Mouse (Mus musculus) heart, embryonic 14.5 days (tissue): ENCODE results near the gene Phrf1. TPM values are rescaled to one million over a fixed set of nuclear protein-coding genes. Genes with fewer than 3 reads are reported as not detected.
"Not testable (repeated sequence)": the region's sequence is repeated elsewhere in the genome, so short reads cannot be mapped to it uniquely, and the experiment has no call there.

ENCODE experiments used
- ATAC-seq: fragments of 200-750 bp; cut with Nextera tagmentation; 2 replicates; pipeline ENCODE4 v1.8.0; 2017; ENCODE audit warnings: low read depth, moderate TSS enrichment; ENCODE audit not compliant: insufficient number of reproducible peaks, insufficient read depth, low FRiP score
- H3K27ac ChIP-seq, 2 experiments: fragments of 200-500 bp in 1 of 2; fragments of 300-500 bp in 1 of 2; sonication (generic) in 1 of 2; replicated peaks in 1 of 2; 2 replicates each; pipeline ENCODE4 v1.5.1; 2012 to 2014; ENCODE audit warnings: low read depth in 2 of 2, low read length in 2 of 2, control low read depth in 1 of 2, mild to moderate bottlenecking in 1 of 2, mixed read lengths in 1 of 2; ENCODE audit not compliant: control insufficient read depth in 1 of 2, insufficient read depth in 1 of 2
- H3K27me3 ChIP-seq: fragments of 300-500 bp; sonication (generic); 2 replicates; pipeline ENCODE4 v1.6.1; 2014; ENCODE audit warnings: mild to moderate bottlenecking, low read length, control low read depth; ENCODE audit not compliant: control insufficient read depth, insufficient read depth
- H3K36me3 ChIP-seq: fragments of 300-500 bp; sonication (generic); 2 replicates; pipeline ENCODE4 v1.6.1; 2014; ENCODE audit warnings: mild to moderate bottlenecking, control low read depth, low read length, mixed read lengths; ENCODE audit not compliant: control insufficient read depth, insufficient read depth
- H3K4me1 ChIP-seq, 2 experiments: fragments of 200-500 bp in 1 of 2; fragments of 300-500 bp in 1 of 2; sonication (generic) in 1 of 2; 2 replicates each; pipeline ENCODE4 v1.6.1; 2012 to 2014; ENCODE audit warnings: low read length in 2 of 2, control low read depth in 1 of 2, mixed read lengths in 1 of 2; ENCODE audit not compliant: control insufficient read depth in 2 of 2, insufficient read depth in 2 of 2
- H3K4me2 ChIP-seq: fragments of 300-500 bp; sonication (generic); 2 replicates; pipeline ENCODE4 v1.6.1; 2014; ENCODE audit warnings: mild to moderate bottlenecking, low read length
- H3K4me3 ChIP-seq, 2 experiments: fragments of 200-500 bp in 1 of 2; fragments of 300-500 bp in 1 of 2; sonication (generic) in 1 of 2; 2 replicates each; pipeline ENCODE4 v1.5.1; 2012 to 2014; ENCODE audit warnings: low read length in 2 of 2, mild to moderate bottlenecking in 2 of 2, control low read depth in 1 of 2, low read depth in 1 of 2, moderate library complexity in 1 of 2; ENCODE audit not compliant: control insufficient read depth in 1 of 2, insufficient read depth in 1 of 2
- H3K9ac ChIP-seq: fragments of 300-500 bp; sonication (generic); 2 replicates; pipeline ENCODE4 v1.6.1; 2014; ENCODE audit warnings: mild to moderate bottlenecking, low read length
- H3K9me3 ChIP-seq: fragments of 300-500 bp; sonication (generic); 2 replicates; pipeline ENCODE4 v1.6.1; 2016; ENCODE audit warnings: low read length, control low read depth; ENCODE audit not compliant: control insufficient read depth
- WGBS: fragments of 180-500 bp; shearing (Covaris S2); extraction: QIAGEN DNeasy Blood & Tissue Kit; methylation state at CpG from one replicate; pipeline ENCODE4 v1.1.7; 2014; 5-methylcytosine and 5-hydroxymethylcytosine counted together
- polyA plus RNA-seq: library from polyadenylated mRNA; unstranded; fragments of >200 nt; fragmentation: Nextera tagmentation; extraction: Ambion mirVana; gene quantifications from 2 replicates; pipeline ENCODE4 v1.2.1, GENCODE M21; 2014

Gene Phrf1
- polyA plus RNA-seq, 1 experiment from 2014 or later, result 41.3 TPM

DNA sequence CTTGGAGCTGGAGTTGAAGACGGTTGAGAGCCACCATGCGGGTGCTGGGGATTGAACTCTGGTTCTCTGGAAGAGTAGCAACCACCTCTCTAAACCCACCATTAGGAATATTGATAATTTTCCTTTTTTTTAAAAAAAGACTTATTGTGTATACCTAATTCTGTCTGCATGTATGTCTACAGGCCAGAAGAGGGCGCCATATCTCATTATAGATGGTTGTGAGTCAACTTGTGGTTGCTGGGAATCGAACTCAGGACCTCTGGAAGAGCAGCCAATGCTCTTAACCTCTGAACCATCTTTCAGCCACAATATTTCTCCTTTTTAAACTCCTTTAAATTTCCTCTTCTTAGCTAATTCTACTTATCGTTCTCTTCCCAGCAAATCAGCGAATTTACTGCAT, 2.0 kb upstream of the Phrf1 start:
- WGBS, result 81% methylated on average over 6 of the region's 6 CpGs
- no peak overlapping the region for H3K4me2 ChIP-seq
- H3K27ac ChIP-seq, result no peak overlapping the region
- ATAC-seq, result no peak
- H3K4me1 ChIP-seq, result peaks cover 17 to 26% of the 10 kb centered on the region in 2 experiments
- H3K4me3 ChIP-seq, result no peak overlapping the region
- no peak overlapping the region for H3K9ac ChIP-seq
- H3K9me3 ChIP-seq, result no peaks in the 10 kb centered on the region
- peaks cover 12% of the 10 kb centered on the region for H3K36me3 ChIP-seq
- no peaks in the 10 kb centered on the region for H3K27me3 ChIP-seq

DNA sequence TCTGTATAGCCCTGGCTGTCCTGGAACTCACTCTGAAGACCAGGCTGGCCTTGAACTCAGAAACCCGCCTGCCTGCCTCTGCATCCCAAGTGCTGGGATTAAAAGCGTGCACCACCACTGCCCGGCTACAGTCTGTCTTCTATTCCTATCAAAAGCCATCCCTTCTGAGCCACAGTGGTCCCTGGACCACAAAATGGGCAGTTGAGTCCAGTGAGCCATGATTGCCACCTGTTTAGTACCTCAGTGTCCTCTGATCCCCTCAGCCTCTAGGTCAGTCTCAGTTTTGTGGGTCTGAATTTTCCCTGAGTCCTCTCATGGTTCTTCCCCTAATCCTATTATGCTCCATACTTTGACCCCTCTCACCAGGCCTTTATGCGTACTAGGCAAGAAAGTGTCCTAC, 788 bp upstream of the Phrf1 start:
- H3K4me3 ChIP-seq, result no peak overlapping the region
- WGBS, result 83% methylated on average over 4 of the region's 4 CpGs

DNA sequence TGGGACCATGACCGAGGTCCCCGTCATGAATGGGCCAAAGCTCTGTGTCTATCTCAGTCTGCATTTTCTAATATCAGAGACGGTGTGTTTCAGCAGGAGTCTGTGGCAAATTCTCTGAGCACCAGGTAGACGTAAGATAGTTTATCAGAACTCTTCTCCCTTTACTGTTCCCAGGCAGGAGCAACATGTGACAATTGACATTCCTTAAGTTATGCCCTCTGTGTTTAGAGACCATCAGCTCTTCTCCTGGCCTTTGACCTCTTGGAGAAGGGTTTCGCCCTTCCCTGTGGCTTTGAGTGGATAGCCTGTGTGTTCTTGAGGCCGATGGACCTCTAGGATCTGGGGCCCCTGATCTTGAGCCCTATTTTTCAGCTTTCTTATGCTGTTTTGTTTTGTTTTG, 1.1 kb downstream of the Phrf1 start:
- 41% methylated on average over 6 of the region's 6 CpGs for WGBS
- Histone ChIP-seq H3K27me3 (no peaks in the 10 kb centered on the region), H3K4me1 (peaks cover 7 to 15% of the 10 kb centered on the region in 2 experiments), H3K27ac (no peak overlapping the region), H3K4me2 (peak overlapping the region; percentile 86), H3K9me3 (no peaks in the 10 kb centered on the region), H3K4me3 (peak overlapping the region; percentile 89 to 100), H3K9ac (peak overlapping the region; percentile 99), H3K36me3 (peaks cover 44% of the 10 kb centered on the region)
- no peak for ATAC-seq

More for the DNA sequence above, 788 bp upstream of the Phrf1 start:
- H3K27me3 ChIP-seq, result no peaks in the 10 kb centered on the region
- no peak for ATAC-seq
- H3K9ac ChIP-seq, result peak overlapping the region; percentile 99
- H3K4me2 ChIP-seq, result peak overlapping the region; percentile 86; the same call in 1 of the 2 replicates
- no peak overlapping the region for H3K27ac ChIP-seq
- no peaks in the 10 kb centered on the region for H3K9me3 ChIP-seq
- H3K36me3 ChIP-seq, result peaks cover 25% of the 10 kb centered on the region
- H3K4me1 ChIP-seq, result peaks cover 8 to 17% of the 10 kb centered on the region in 2 experiments

DNA sequence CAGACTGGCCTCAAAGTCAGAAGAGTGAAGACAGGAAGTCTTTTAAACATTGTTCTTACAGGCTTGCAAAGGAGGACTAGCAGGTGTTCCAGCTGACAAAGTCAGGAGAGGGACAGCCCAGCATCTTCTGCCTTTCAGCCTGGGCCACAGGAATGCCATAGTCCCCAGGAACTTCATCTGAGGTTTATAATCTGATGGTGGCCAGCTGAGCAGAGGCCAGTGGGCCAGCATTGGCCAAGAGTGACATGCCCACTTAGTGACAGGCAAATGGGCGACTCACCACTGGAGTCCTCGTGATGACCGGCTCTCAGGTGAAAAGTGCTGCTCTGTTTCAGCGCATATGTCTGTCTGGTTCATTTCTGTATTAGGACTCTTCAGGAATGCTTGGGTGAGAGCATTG, 2.0 kb downstream of the Phrf1 start:
- peaks cover 7 to 15% of the 10 kb centered on the region in 2 experiments for H3K4me1 ChIP-seq
- H3K9me3 ChIP-seq, result no peaks in the 10 kb centered on the region
- no peak for ATAC-seq
- no peak overlapping the region for H3K9ac ChIP-seq
- no peak overlapping the region for H3K4me3 ChIP-seq
- no peaks in the 10 kb centered on the region for H3K27me3 ChIP-seq
- peak overlapping the region; percentile 86; the same call in 1 of the 2 replicates for H3K4me2 ChIP-seq
- no peak overlapping the region for H3K27ac ChIP-seq
- peaks cover 53% of the 10 kb centered on the region for H3K36me3 ChIP-seq
- WGBS, result 81% methylated on average over 4 of the region's 4 CpGs

DNA sequence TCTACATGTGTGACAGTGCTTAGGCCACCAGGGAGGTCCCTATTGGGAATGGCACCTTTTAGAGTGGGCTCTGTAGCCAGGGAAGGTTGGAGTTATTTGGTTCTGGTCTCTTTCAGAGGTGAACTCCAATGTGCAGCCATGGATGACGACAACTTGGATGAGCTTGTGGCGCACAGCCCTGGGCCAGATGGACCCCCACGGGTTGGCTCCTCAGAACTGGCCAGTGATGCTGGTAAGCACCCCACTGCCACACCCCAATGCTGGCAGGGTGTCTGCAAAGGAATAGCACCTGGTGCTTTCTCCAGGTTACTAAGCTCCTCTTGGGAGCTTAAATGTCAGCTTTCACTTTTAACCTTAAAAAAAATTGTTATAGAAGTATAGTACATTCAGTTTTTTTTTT, 2.5 kb downstream of the Phrf1 start:
- ATAC-seq, result no peak
- H3K9me3 ChIP-seq, result no peaks in the 10 kb centered on the region
- H3K9ac ChIP-seq, result 0 out of 2 replicates have a peak overlapping the region, but pooled peaks have one; percentile 11
- no peak overlapping the region for H3K4me2 ChIP-seq
- peaks cover 7 to 15% of the 10 kb centered on the region in 2 experiments for H3K4me1 ChIP-seq
- H3K27me3 ChIP-seq, result no peaks in the 10 kb centered on the region
- no peak overlapping the region for H3K4me3 ChIP-seq
- no peak overlapping the region for H3K27ac ChIP-seq
- H3K36me3 ChIP-seq, result peaks cover 58% of the 10 kb centered on the region
- 92% methylated on average over 3 of the region's 3 CpGs for WGBS

DNA sequence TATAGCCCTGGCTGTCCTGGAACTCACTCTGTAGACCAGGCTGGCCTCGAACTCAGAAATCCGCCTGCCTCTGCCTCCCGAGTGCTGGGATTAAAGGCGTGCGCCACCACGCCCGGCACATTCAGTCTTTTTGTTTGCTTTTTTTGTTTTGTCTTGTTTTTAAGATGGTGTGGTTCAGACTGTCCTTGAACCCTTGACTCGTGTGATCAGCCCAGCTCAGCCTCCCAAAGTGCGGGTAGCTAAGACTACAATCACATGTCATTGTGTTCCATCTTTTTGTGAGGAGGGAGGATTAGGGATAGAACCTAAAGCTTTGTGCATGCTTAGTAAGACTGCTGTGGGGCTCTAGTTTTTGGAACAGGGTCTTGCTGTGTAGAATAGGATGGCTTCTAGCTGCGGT, 3.0 kb downstream of the Phrf1 start:
- Histone ChIP-seq H3K27ac (no peak overlapping the region), H3K4me3 (no peak overlapping the region), H3K9me3 (no peaks in the 10 kb centered on the region), H3K4me2 (no peak overlapping the region), H3K27me3 (no peaks in the 10 kb centered on the region), H3K36me3 (peaks cover 61% of the 10 kb centered on the region), H3K9ac (no peak overlapping the region), H3K4me1 (peaks cover 7 to 15% of the 10 kb centered on the region in 2 experiments)
- ATAC-seq, result no peak
- WGBS, result 97% methylated on average over 10 of the region's 10 CpGs

DNA sequence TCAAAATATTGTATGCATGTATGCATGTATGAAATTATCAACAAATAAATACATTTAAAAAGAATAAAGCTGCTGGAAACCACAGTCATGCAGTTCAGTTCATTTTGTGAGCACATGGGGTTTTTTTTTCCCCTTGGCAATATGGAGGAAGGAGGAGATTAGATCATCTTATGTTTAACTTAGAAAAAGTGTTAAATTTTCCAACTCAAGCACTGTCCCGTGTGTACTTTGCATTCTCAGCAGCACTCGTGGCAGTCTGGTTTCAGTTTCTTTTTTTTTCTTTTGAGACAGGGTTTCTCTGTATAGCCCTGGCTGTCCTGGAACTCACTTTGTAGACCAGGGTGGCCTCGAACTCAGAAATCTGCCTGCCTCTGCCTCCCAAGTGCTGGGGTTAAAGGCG, 21.9 kb downstream of the Phrf1 start:
- not testable (repeated sequence) for H3K27me3 ChIP-seq, H3K27ac ChIP-seq, H3K4me2 ChIP-seq, H3K4me3 ChIP-seq, H3K4me1 ChIP-seq, H3K9me3 ChIP-seq, H3K9ac ChIP-seq, ATAC-seq
- 91% methylated on average over 4 of the region's 4 CpGs for WGBS
- peaks cover 98% of the 10 kb centered on the region for H3K36me3 ChIP-seq

DNA sequence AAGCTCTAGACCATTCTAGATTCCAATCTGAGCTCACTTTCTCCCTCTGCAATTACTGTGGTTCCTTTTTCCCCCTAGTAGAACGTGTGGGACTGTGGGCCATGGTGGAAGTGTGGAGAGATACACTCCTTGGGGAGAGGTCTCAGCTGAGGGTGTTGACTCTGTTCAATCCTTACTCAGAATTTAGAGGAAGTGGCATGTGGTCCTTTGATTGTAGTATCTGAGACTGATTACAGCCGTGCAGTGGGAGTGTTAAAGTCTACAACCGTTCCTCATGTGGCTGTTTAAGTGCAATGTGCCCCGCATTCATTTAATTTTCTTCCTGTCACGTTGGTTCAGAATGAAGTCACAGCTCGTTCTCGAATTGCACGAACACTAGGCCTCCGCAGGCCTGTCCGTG, 27.6 kb downstream of the Phrf1 start:
- Histone ChIP-seq H3K36me3 (peaks cover 98% of the 10 kb centered on the region), H3K4me2 (no peak overlapping the region), H3K4me1 (no peaks in the 10 kb centered on the region), H3K27ac (no peak overlapping the region), H3K27me3 (no peaks in the 10 kb centered on the region), H3K9ac (no peak overlapping the region), H3K4me3 (no peak overlapping the region), H3K9me3 (no peaks in the 10 kb centered on the region)
- no peak for ATAC-seq
- WGBS, result 84% methylated on average over 10 of the region's 10 CpGs
